Mouse (Mus musculus): ENCODE measurements around the gene Plpp7. TPM values are rescaled to one million over a fixed set of nuclear protein-coding genes. Genes with fewer than 3 reads are reported as not detected.

The Plpp7 gene
- polyA plus RNA-seq, 1 experiment from 2014 or later: 4.8 TPM

DNA sequence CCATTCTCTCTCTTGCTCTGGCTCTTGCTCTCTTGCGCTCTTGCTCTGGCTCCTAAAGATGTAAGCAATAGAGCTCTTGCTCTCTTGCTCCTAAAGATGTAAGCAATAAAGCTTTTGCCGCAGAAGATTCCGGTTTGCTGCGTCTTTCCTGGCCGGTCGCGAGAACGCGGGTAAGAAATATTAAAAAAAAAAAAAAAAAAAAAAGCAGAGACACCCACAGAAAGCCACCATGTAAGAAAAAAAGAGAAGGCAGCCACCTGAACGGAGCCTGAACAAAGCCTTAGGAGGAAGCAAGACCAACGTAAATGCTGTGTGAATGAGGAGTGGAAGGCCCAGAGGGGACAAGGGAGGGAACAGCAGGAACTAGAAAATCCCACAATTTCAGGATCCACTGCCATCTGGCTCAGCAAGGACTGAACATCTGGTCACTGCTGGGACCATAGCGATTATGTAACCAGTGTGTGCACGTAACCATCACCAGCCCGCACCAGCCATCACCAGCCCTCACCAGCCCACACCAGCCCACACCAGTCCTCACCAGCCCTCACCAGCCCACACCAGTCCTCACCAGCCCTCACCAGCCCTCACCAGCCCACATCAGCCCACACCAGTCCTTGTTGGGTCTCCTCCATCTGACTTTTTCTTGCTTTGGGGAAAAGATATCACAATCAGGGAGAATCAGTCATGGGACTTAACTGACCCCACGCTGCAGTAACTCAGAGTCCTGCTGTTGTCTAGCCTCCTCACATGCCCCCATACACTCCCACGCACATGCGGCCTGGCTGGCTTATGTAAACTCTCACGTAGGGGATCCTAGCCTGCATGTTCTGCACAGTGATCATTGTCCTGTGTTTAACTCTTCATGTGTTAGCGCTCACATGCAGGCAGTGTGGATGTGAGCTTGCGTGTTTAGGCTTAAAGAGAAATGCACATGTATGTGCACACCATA, 24.7 kb downstream of the Plpp7 start:
- peaks cover 5% of the 10 kb centered on the region; the same call in 1 of the 2 replicates for H3K9me3 ChIP-seq
- DNase-seq (ENCODE audit: extremely low spot score, low spot score): no peak
- H3K36me3 ChIP-seq (replicated peaks): no peaks in the 10 kb centered on the region
- no peaks in the 10 kb centered on the region for H3K27me3 ChIP-seq (ENCODE audit: poor library complexity, severe bottlenecking)
- H3K27ac ChIP-seq: no peak overlapping the region
- H3K4me1 ChIP-seq: peaks cover 9% of the 10 kb centered on the region
- WGBS: 94% methylated on average over 20 of the region's 20 CpGs
- H3K4me3 ChIP-seq: no peak overlapping the region

- no peak overlapping the region for H3K27ac ChIP-seq
- peaks cover 9% of the 10 kb centered on the region for H3K4me1 ChIP-seq
- H3K4me3 ChIP-seq: no peak overlapping the region
- no peaks in the 10 kb centered on the region for H3K36me3 ChIP-seq (replicated peaks)
- WGBS: 64% methylated on average over 5 of the region's 5 CpGs
- H3K27me3 ChIP-seq (ENCODE audit: poor library complexity, severe bottlenecking): no peaks in the 10 kb centered on the region
- peaks cover 5% of the 10 kb centered on the region; the same call in 1 of the 2 replicates for H3K9me3 ChIP-seq
- DNase-seq (ENCODE audit: extremely low spot score, low spot score): no peak
These were observed 25.8 kb downstream of the Plpp7 start for GRCm38 (mm10) chr2:32121150-32121549.

DNA sequence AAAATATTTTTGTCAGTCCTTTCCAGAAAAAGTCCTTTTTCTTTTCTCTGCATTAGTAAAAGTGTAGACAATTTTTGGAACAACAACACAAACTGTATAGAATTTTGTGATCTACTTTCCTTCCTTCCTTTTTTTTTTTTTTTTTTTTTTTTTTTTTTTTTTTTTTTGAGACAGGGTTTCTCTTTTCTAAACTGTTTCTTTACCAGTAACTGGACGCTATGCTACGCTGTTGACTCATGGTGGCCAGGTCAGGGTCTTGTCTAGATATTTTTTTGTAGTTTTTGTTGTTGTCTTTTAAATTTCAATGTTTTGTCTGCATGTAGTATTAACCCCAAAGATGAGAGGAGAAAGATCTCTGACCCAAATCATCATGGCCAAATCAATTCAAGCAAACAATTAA, 26.5 kb downstream of the Plpp7 start:
- Histone ChIP-seq H3K4me3 (no peak overlapping the region), H3K9me3 (no peaks in the 10 kb centered on the region), H3K27ac (no peak overlapping the region), H3K36me3 (replicated peaks) (no peaks in the 10 kb centered on the region), H3K4me1 (peaks cover 9% of the 10 kb centered on the region), H3K27me3 (ENCODE audit: poor library complexity, severe bottlenecking) (no peaks in the 10 kb centered on the region)
- WGBS: 67% methylated on average over 2 of the region's 2 CpGs
- DNase-seq (ENCODE audit: extremely low spot score, low spot score): no peak

DNA sequence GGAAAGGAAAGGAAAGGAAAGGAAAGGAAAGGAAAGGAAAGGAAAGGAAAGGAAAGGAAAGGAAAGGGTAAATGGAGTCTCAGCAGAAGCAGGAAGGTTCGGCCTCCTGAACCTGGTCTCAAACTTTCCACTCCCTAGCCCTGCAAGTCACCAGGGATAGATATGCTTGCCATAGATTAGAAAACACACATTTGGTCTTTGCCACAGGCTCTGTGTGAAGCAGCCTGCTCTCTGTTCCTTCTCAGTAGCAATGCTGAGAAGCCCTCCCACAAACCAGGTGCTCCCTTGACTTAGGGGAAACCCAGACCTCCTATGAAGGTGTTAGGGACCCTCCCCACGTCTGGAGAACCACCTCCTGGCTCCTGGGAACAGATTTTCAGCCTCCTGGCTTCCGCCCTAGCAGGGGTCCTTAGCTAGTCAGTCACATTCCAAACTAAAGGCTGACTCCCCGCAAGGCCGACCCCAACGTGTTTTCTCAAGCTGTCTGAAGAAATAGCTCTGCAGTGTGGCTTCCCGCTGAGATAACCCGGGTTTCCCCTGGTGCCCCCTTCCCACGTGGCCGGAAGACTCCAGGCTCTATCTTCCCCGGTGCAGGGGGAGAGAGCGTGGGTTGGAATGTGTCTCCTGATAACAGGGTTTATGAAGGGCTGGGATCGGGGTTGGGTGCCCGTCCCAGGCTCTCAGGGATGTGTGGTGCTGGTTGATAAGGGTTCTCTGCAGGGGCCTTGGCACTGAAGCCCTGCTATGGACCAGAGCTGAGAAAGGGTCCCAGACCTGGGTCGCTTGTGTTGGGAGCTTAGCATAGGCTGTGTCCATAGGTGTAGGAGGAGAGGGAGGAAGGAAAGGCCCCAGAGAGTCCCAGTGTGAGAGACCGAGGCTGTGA, 32.6 kb downstream of the Plpp7 start:
- no peak for DNase-seq (ENCODE audit: extremely low spot score, low spot score)
- H3K4me1 ChIP-seq: peaks cover 29% of the 10 kb centered on the region
- 33% methylated on average over 16 of the region's 16 CpGs for WGBS

GRCm38 (mm10) chr2:32128536-32128841, 33.2 kb downstream of the Plpp7 start:
- H3K27me3 ChIP-seq (ENCODE audit: poor library complexity, severe bottlenecking): peaks cover 9% of the 10 kb centered on the region; the same call in 1 of the 2 replicates
- peaks cover 30% of the 10 kb centered on the region for H3K4me1 ChIP-seq
- peak overlapping the region; percentile 40; the same call in 1 of the 2 replicates for H3K27ac ChIP-seq
- 86% methylated on average over 5 of the region's 5 CpGs for WGBS
- H3K4me3 ChIP-seq: no peak overlapping the region
- DNase-seq (ENCODE audit: extremely low spot score, low spot score): no peak
- no peaks in the 10 kb centered on the region for H3K36me3 ChIP-seq (replicated peaks)
- no peaks in the 10 kb centered on the region for H3K9me3 ChIP-seq

More for the DNA sequence above, 32.6 kb downstream of the Plpp7 start:
- no peaks in the 10 kb centered on the region for H3K9me3 ChIP-seq
- H3K27me3 ChIP-seq (ENCODE audit: poor library complexity, severe bottlenecking): peaks cover 9% of the 10 kb centered on the region; the same call in 1 of the 2 replicates
- H3K4me3 ChIP-seq: no peak overlapping the region
- peak overlapping the region; percentile 76 for H3K27ac ChIP-seq
- H3K36me3 ChIP-seq (replicated peaks): no peaks in the 10 kb centered on the region

DNA sequence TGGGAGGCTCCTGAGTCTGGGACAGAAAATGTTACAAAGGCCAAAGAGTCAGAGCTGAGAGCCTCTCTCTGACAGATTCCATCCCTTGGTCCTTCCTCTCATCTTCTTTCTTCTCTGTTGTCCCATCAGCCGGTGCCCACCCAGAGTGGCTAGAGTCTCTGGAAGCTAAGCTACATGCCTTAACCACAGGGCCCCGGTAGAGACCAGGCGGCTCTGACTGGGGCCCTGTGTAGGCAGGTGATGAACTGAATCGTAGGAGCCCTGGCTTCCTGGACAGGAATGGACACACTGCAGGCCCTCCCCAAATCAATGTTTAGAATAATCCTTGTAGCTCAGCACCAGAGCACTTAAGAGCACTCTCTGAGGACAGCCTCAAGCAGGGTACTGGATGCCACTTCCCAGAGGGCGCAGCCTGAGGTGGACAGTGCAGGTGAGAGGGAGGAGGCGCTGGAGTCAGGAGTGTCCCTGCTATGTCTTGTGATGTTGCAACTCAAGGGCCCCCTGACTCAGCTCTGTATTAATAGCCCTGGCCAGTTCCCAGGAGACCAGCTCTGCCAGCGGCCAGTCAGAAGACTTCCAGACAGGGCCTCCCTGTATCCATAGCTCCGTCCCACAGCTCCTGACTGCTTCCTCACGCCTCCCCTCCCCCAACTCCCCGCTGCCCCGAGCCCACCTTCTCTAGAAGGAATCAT, 34.2 kb downstream of the Plpp7 start:
- H3K9me3 ChIP-seq: no peaks in the 10 kb centered on the region
- H3K36me3 ChIP-seq (replicated peaks): no peaks in the 10 kb centered on the region
- H3K27ac ChIP-seq: peak overlapping the region; percentile 62
- no peak for DNase-seq (ENCODE audit: extremely low spot score, low spot score)
- peaks cover 9% of the 10 kb centered on the region; the same call in 1 of the 2 replicates for H3K27me3 ChIP-seq (ENCODE audit: poor library complexity, severe bottlenecking)
- H3K4me1 ChIP-seq: peaks cover 34% of the 10 kb centered on the region
- WGBS: 67% methylated on average over 11 of the region's 11 CpGs
- H3K4me3 ChIP-seq: no peak overlapping the region

DNA sequence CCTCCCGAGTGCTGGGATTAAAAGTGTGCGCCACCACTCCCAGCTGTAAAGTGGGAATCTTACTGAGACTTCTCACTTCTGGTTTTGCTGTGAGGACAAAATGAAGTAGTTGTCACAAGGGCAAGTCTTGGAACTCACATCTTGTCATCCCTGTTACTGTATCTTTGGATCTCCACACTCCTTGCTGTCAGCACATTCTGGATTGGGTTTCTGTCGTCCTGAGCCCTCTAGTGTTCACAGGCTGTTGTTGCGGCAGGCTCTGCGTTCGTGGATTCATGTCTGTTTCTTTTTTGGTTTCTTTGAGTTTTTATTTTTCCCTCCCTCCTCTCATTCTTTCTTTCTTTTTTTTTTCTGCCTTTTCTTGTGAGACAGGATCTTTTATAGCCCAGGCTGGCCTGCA, 35.1 kb downstream of the Plpp7 start:
- no peak overlapping the region for H3K4me3 ChIP-seq
- 33% methylated on average over 6 of the region's 6 CpGs for WGBS
- H3K4me1 ChIP-seq: peaks cover 34% of the 10 kb centered on the region
- DNase-seq (ENCODE audit: extremely low spot score, low spot score): peak; percentile 33
- H3K27ac ChIP-seq: peak overlapping the region; percentile 22; the same call in 1 of the 2 replicates
- H3K27me3 ChIP-seq (ENCODE audit: poor library complexity, severe bottlenecking): peaks cover 9% of the 10 kb centered on the region; the same call in 1 of the 2 replicates
- no peaks in the 10 kb centered on the region for H3K9me3 ChIP-seq
- H3K36me3 ChIP-seq (replicated peaks): no peaks in the 10 kb centered on the region

- Histone ChIP-seq H3K36me3 (replicated peaks) (no peaks in the 10 kb centered on the region), H3K9me3 (no peaks in the 10 kb centered on the region), H3K27me3 (ENCODE audit: poor library complexity, severe bottlenecking) (peaks cover 9% of the 10 kb centered on the region; the same call in 1 of the 2 replicates), H3K4me1 (peaks cover 34% of the 10 kb centered on the region), H3K27ac (peak overlapping the region; percentile 22; the same call in 1 of the 2 replicates), H3K4me3 (no peak overlapping the region)
- DNase-seq (ENCODE audit: extremely low spot score, low spot score): no peak
- 90% methylated on average over 9 of the region's 9 CpGs for WGBS
These were observed 36.0 kb downstream of the Plpp7 start for GRCm38 (mm10) chr2:32131205-32131834.

- DNase-seq (ENCODE audit: extremely low spot score, low spot score): no peak
- H3K27ac ChIP-seq: peak overlapping the region; percentile 26; the same call in 1 of the 2 replicates
- H3K9me3 ChIP-seq: no peaks in the 10 kb centered on the region
- H3K4me3 ChIP-seq: 0 out of 2 replicates have a peak overlapping the region, but pooled peaks have one; percentile 29
- 67% methylated on average over 6 of the region's 6 CpGs for WGBS
- peaks cover 36% of the 10 kb centered on the region for H3K4me1 ChIP-seq
- peaks cover 9% of the 10 kb centered on the region; the same call in 1 of the 2 replicates for H3K27me3 ChIP-seq (ENCODE audit: poor library complexity, severe bottlenecking)
- H3K36me3 ChIP-seq (replicated peaks): no peaks in the 10 kb centered on the region
These were observed 36.7 kb downstream of the Plpp7 start for GRCm38 (mm10) chr2:32131866-32132566.

DNA sequence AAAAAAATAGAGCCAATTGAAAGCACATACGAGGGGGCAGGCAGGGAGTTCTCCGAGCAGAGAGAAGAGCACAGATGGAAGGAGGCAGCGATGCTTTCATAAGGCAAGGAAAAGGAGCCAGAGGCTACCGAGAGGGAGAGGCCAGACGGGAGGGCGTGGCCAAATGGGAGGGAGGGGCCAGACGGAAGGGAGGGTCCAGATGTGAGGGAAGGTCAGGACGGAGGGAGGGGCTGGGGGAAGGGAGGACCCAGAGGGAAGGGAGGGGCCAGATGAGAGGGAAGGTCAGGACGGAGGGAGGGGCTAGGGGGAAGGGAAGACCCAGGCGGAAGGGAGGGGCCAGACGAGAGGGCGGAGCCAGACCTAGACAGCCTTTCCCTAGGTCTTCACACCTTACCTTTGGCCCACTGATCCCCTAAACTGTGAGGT, 37.3 kb downstream of the Plpp7 start:
- Histone ChIP-seq H3K27me3 (ENCODE audit: poor library complexity, severe bottlenecking) (peaks cover 9% of the 10 kb centered on the region; the same call in 1 of the 2 replicates), H3K4me1 (peaks cover 41% of the 10 kb centered on the region), H3K27ac (peak overlapping the region; percentile 26; the same call in 1 of the 2 replicates), H3K36me3 (replicated peaks) (no peaks in the 10 kb centered on the region), H3K9me3 (no peaks in the 10 kb centered on the region), H3K4me3 (peak overlapping the region; percentile 29; the same call in 1 of the 2 replicates)
- DNase-seq (ENCODE audit: extremely low spot score, low spot score): peak; percentile 77
- 3% methylated on average over 12 of the region's 12 CpGs for WGBS

DNA sequence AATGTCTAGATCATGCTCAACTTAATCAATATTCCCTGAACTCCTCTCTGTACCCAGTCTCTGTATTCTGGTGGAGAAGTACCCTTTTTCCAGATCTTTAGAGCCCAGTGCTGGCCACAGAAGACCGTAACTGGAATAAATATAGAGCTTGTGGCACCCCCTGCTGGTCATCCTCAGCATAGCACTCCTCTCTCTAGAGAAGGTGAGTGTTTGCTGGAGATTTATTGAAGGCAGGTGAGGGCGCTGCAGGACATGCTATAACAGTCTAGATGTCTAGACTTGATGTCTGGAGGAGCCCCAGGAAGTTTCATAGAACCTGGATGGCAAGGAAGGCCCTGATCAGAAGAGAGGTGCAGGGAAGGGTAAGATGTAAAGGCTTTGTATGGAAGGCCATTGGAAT, 38.7 kb downstream of the Plpp7 start:
- 9% methylated on average over 2 of the region's 2 CpGs for WGBS
- no peaks in the 10 kb centered on the region for H3K36me3 ChIP-seq (replicated peaks)
- H3K9me3 ChIP-seq: no peaks in the 10 kb centered on the region
- H3K27me3 ChIP-seq (ENCODE audit: poor library complexity, severe bottlenecking): peaks cover 9% of the 10 kb centered on the region; the same call in 1 of the 2 replicates
- 0 out of 2 replicates have a peak overlapping the region, but pooled peaks have one; percentile 10 for H3K27ac ChIP-seq
- peak; percentile 81 for DNase-seq (ENCODE audit: extremely low spot score, low spot score)
- H3K4me3 ChIP-seq: no peak overlapping the region
- peaks cover 39% of the 10 kb centered on the region for H3K4me1 ChIP-seq
